Mouse (Mus musculus): ENCODE data around the gene Lcn4. TPM values are rescaled to one million over a fixed set of nuclear protein-coding genes. Genes with fewer than 3 reads are reported as not detected.
A peak's percentile ranks its signal among the peaks of the same experiment; 100 is the strongest.

The Lcn4 gene
- polyA plus RNA-seq, 1 experiment from 2014 or later: not detected

DNA sequence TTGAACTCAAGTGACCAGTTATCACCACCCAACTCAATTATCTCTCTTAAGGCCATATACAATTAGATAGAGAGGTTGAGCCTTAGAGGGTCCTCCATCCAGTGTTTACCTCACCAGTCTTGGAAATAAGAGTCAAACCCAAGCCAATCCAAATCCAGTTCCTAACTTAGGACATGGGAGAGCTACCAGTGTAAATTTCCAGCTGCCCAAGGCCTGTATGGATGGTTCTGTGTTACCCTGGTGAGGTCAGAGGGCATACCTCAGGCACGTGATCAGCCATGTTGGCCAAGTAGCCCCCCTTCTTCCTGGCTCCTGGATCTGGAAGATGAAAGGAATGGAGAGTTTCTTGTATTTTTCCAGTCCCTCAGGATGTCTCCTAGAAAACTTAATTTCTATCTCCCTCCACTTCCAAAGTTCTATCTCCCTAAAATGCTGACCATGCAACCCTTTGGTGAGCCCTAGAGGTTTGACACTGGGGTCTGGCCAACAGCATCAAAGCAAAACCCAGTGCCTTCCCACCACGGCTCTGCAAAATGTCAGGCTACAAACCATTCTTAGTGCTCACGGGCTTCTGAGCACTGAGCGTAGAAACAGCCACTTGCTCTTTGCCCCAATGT lies 33.7 kb downstream of the Lcn4 start:
- Histone ChIP-seq H3K36me3 (ENCODE audit: control insufficient read depth, insufficient read depth) (peaks cover 23% of the 10 kb centered on the region), H3K4me1 (ENCODE audit: control insufficient read depth, insufficient read depth, low read length) (peaks cover 17% of the 10 kb centered on the region), H3K27ac (ENCODE audit: low read length) (no peak overlapping the region), H3K4me2 (ENCODE audit: low read depth, low read length) (no peak overlapping the region), H3K27me3 (ENCODE audit: control insufficient read depth, insufficient read depth, low read length) (no peaks in the 10 kb centered on the region), H3K9ac (ENCODE audit: low read length) (no peak overlapping the region), H3K9me3 (replicated peaks; ENCODE audit: control insufficient read depth, low read length) (no peaks in the 10 kb centered on the region), H3K4me3 (ENCODE audit: low read length) (no peak overlapping the region)
- no peak for ATAC-seq (replicated peaks; ENCODE audit: extremely low read depth, insufficient read depth, low FRiP score)
- WGBS: 81% methylated on average over 4 of the region's 4 CpGs

DNA sequence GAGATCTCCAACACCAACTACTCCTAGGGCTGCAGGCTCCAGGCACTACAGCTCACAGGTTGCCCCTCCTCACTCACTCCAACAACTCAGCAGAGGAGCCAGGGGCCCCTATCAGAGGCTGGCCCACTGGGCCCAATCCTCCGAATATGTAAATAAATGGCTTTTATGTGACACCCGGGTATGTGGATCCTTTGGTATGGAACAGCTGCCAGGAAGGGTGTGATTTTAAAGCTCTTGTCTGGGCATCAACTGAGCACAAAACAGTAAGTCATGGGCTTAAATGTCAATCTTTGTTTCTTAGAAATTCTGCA lies 34.8 kb downstream of the Lcn4 start:
- Histone ChIP-seq H3K36me3 (ENCODE audit: control insufficient read depth, insufficient read depth) (peaks cover 23% of the 10 kb centered on the region), H3K9ac (ENCODE audit: low read length) (no peak overlapping the region), H3K27me3 (ENCODE audit: control insufficient read depth, insufficient read depth, low read length) (no peaks in the 10 kb centered on the region), H3K4me3 (ENCODE audit: low read length) (no peak overlapping the region), H3K4me2 (ENCODE audit: low read depth, low read length) (no peak overlapping the region), H3K9me3 (replicated peaks; ENCODE audit: control insufficient read depth, low read length) (no peaks in the 10 kb centered on the region), H3K4me1 (ENCODE audit: control insufficient read depth, insufficient read depth, low read length) (peaks cover 17% of the 10 kb centered on the region), H3K27ac (ENCODE audit: low read length) (no peak overlapping the region)
- ATAC-seq (replicated peaks; ENCODE audit: extremely low read depth, insufficient read depth, low FRiP score): no peak
- WGBS: 60% methylated on average over 2 of the region's 2 CpGs

DNA sequence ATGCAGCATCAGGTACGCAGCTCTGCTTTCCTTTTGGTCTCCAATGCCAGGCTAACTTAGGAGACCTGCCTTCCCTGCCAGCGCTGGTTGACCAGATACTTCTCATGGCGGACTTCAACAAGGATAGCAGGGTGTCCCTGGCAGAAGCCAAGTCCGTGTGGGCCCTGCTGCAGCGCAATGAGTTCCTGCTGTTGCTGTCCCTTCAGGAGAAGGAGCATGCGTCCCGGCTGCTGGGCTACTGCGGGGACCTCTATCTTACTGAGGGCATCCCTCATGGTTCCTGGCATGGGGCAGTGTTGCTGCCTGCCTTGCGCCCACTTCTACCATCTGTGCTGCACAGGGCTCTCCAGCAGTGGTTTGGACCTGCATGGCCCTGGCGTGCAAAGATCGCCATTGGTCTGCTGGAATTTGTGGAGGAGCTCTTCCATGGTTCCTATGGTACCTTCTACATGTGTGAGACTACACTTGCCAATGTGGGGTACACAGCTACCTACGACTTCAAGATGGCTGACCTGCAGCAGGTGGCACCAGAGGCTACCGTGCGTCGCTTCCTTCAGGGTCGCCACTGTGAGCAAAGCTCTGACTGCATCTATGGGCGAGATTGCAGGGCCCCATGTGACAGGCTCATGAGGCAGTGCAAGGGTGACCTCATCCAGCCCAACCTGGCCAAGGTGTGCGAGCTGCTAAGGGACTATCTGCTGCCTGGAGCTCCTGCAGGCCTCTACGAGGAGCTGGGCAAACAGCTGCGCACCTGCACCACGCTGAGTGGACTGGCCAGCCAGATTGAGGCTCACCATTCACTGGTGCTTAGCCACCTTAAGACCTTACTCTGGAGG lies 35.4 kb downstream of the Lcn4 start:
- WGBS: 73% methylated on average over 21 of the region's 21 CpGs
- Histone ChIP-seq H3K4me1 (ENCODE audit: control insufficient read depth, insufficient read depth, low read length) (peaks cover 17% of the 10 kb centered on the region), H3K4me3 (ENCODE audit: low read length) (no peak overlapping the region), H3K27me3 (ENCODE audit: control insufficient read depth, insufficient read depth, low read length) (no peaks in the 10 kb centered on the region), H3K27ac (ENCODE audit: low read length) (no peak overlapping the region), H3K4me2 (ENCODE audit: low read depth, low read length) (no peak overlapping the region), H3K36me3 (ENCODE audit: control insufficient read depth, insufficient read depth) (peaks cover 23% of the 10 kb centered on the region), H3K9me3 (replicated peaks; ENCODE audit: control insufficient read depth, low read length) (no peaks in the 10 kb centered on the region), H3K9ac (ENCODE audit: low read length) (no peak overlapping the region)
- no peak for ATAC-seq (replicated peaks; ENCODE audit: extremely low read depth, insufficient read depth, low FRiP score)

DNA sequence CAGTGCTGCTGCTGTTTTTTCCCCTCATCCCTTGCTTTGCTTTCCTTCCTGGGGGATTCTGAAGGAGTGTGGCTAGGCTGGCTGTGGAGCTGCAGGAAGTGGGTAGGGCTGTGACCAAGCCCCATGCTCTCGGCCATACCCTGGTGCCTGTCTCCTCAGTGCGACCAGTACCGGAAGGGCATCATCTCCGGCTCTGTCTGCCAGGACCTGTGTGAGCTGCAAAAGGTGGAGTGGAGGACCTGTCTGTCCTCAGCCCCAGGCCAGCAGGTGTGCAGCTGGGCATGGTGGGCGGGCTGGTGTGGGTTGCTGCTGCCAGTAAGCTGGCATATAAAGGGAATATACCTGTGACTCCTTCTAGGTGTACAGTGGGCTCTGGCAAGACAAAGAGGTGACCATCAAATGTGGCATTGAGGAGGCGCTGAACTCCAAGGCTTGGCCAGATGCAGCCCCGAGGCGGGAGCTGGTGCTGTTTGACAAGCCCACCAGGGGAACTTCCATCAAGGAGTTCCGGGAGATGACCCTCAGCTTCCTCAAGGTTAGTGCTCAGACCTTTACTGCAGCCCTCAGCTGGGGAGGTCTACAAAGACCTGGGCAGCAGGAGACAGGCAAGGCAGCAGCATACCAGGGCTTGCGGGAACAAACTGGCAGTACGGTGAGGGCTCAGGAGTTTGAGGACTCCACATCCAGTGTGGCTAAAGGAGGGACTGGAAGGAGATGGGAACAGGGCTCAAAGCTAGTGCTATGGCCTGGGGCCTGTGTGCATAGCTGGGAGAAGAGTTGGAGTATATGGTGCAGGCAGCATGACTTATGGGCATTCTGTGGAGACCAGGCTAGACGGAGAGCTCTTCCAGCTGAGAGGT lies 36.2 kb downstream of the Lcn4 start:
- Histone ChIP-seq H3K4me3 (ENCODE audit: low read length) (no peak overlapping the region), H3K36me3 (ENCODE audit: control insufficient read depth, insufficient read depth) (peaks cover 23% of the 10 kb centered on the region), H3K27ac (ENCODE audit: low read length) (no peak overlapping the region), H3K4me1 (ENCODE audit: control insufficient read depth, insufficient read depth, low read length) (peaks cover 15% of the 10 kb centered on the region), H3K9me3 (replicated peaks; ENCODE audit: control insufficient read depth, low read length) (no peaks in the 10 kb centered on the region), H3K27me3 (ENCODE audit: control insufficient read depth, insufficient read depth, low read length) (no peaks in the 10 kb centered on the region), H3K9ac (ENCODE audit: low read length) (no peak overlapping the region), H3K4me2 (ENCODE audit: low read depth, low read length) (no peak overlapping the region)
- no peak for ATAC-seq (replicated peaks; ENCODE audit: extremely low read depth, insufficient read depth, low FRiP score)
- WGBS: 62% methylated on average over 12 of the region's 12 CpGs

DNA sequence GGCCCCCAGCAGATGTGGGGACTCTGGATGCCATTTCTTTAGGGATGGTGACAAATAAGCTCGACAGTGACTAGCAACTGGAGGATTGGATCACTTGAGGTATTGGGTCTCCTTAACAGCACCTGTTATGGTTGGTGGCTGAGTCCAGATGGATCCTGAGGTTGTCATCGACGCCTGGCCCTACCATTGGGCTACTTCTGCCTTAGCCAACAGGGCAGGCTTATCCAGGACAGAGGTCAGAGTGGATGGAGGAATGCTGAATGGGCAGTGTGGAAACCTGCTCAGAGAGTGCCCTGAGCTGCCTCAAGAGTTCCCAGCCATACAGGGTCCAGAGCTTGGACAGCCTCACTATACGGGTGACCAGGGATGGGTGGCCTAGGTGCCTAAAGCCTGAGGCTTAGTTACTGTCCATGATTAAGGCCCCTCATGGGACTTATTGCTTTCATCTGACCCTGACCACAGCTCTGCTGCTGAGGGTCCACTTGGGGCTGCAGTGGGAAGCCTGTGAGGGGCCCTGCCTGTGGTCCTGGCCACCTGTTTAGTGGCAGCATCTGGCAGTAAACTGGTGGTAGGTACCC lies 37.0 kb downstream of the Lcn4 start:
- Histone ChIP-seq H3K27me3 (ENCODE audit: control insufficient read depth, insufficient read depth, low read length) (no peaks in the 10 kb centered on the region), H3K4me2 (ENCODE audit: low read depth, low read length) (no peak overlapping the region), H3K4me1 (ENCODE audit: control insufficient read depth, insufficient read depth, low read length) (peaks cover 17% of the 10 kb centered on the region), H3K27ac (ENCODE audit: low read length) (no peak overlapping the region), H3K9me3 (replicated peaks; ENCODE audit: control insufficient read depth, low read length) (no peaks in the 10 kb centered on the region), H3K4me3 (ENCODE audit: low read length) (no peak overlapping the region), H3K9ac (ENCODE audit: low read length) (no peak overlapping the region), H3K36me3 (ENCODE audit: control insufficient read depth, insufficient read depth) (peaks cover 23% of the 10 kb centered on the region)
- 69% methylated on average over 4 of the region's 4 CpGs for WGBS
- no peak for ATAC-seq (replicated peaks; ENCODE audit: extremely low read depth, insufficient read depth, low FRiP score)

DNA sequence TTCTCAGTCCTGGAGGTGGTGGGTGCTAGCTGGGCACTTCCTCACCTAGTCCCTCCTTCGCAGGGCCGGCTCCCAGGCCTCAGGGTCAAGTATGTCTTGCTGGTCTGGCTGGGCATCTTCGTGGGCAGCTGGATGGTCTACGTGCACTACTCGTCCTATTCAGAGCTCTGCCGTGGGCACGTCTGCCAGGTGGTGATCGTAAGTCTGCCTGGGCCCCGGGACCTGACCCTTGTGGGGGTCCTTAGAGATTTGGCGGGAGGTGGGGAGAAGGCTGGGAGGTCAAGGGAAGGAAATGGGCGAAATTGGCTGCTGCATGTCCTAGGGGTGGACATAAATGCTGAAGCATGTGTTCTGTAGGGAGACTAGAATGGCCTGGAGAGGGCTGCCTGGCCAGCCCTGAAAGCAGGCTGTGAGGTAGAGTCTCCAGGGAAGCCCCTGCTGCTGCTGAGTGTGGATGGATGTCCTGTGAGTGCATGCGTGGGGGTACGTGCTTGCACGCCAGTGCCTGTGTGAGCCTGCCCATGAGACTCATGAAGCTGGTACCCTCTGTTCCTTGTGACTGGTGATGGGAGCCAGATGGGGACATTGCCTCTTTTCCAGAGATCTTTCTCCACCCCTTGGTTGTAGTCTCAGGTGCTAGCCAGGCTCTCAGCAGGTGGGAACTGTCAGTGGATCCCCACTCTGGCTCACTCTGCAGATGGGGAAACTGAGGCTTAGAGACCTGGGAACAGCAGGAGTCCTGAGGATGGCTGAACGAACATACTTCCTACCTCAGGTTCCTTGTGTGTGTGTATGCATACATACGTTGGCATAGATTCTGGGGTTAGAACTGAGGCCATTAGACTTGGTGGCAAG lies 38.3 kb downstream of the Lcn4 start:
- Histone ChIP-seq H3K27ac (ENCODE audit: low read length) (no peak overlapping the region), H3K36me3 (ENCODE audit: control insufficient read depth, insufficient read depth) (peaks cover 19% of the 10 kb centered on the region), H3K4me1 (ENCODE audit: control insufficient read depth, insufficient read depth, low read length) (peaks cover 8% of the 10 kb centered on the region), H3K4me2 (ENCODE audit: low read depth, low read length) (no peak overlapping the region), H3K27me3 (ENCODE audit: control insufficient read depth, insufficient read depth, low read length) (no peaks in the 10 kb centered on the region), H3K4me3 (ENCODE audit: low read length) (no peak overlapping the region), H3K9ac (ENCODE audit: low read length) (no peak overlapping the region), H3K9me3 (replicated peaks; ENCODE audit: control insufficient read depth, low read length) (no peaks in the 10 kb centered on the region)
- WGBS: 77% methylated on average over 16 of the region's 16 CpGs
- no peak for ATAC-seq (replicated peaks; ENCODE audit: extremely low read depth, insufficient read depth, low FRiP score)

DNA sequence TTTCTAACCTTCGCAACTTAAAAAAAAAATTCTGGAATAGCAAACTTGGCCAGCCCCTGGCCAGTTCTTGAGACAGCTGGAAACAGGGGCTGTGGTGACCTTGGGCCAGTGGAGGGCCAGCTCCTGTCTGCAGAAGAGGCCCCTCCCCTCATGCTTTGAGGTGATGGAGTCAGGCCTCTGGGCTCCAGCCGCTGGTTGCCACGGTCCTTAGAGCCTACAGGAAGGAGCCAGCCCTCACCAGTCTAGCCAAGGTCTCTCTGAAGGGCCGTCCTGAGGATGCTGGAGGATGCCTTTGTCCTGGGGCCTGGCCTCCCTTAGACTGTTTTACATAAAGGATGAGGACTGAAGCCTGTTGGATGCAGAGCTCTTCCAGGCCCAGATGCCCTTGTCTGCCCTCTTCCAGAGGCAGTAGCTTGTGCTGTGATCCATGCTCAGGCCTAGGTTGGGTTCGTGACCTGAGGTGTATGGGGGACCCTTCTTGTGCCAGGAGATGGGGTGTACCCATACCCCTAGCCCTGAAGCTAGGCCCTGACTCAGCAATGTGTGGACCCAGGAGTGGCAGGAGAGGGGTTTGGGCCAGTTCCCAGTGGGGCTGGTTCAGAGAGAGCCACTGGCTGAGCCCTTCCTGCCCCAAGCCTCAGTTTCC lies 42.2 kb downstream of the Lcn4 start:
- ATAC-seq (replicated peaks; ENCODE audit: extremely low read depth, insufficient read depth, low FRiP score): peak; percentile 28; the same call in 1 of the 2 replicates
- 0 out of 2 replicates have a peak, but pooled peaks cover 3% of the 10 kb centered on the region for H3K27me3 ChIP-seq (ENCODE audit: control insufficient read depth, insufficient read depth, low read length)
- peaks cover 6% of the 10 kb centered on the region; the same call in 1 of the 2 replicates for H3K4me1 ChIP-seq (ENCODE audit: control insufficient read depth, insufficient read depth, low read length)
- peak overlapping the region; percentile 98 for H3K4me2 ChIP-seq (ENCODE audit: low read depth, low read length)
- H3K9ac ChIP-seq (ENCODE audit: low read length): peak overlapping the region; percentile 87
- no peaks in the 10 kb centered on the region; the same call in 1 of the 2 replicates for H3K36me3 ChIP-seq (ENCODE audit: control insufficient read depth, insufficient read depth)
- H3K27ac ChIP-seq (ENCODE audit: low read length): 0 out of 2 replicates have a peak overlapping the region, but pooled peaks have one; percentile 16
- 32% methylated on average over 5 of the region's 5 CpGs for WGBS
- no peaks in the 10 kb centered on the region for H3K9me3 ChIP-seq (replicated peaks; ENCODE audit: control insufficient read depth, low read length)
- peak overlapping the region; percentile 71 for H3K4me3 ChIP-seq (ENCODE audit: low read length)

Data from heart, embryonic 16.5 days (tissue).